Mouse (Mus musculus) adrenal gland, postnatal 36 days (tissue): ENCODE data around the gene Ccr5. TPM values are rescaled to one million over a fixed set of nuclear protein-coding genes. Genes with fewer than 3 reads are reported as not detected.

Source experiments
- DNase-seq, 2 experiments: peaks; one replicate each; pipeline ENCODE4 v3.0.0; 2021; ENCODE audit warnings: mixed read lengths in 1 of 2
- total RNA-seq, 2 experiments: library from RNA; stranded (reverse); gene quantifications; 2 replicates each; pipeline ENCODE4 v1.2.3; 2021

The Ccr5 gene
- total RNA-seq, 2 experiments from 2014 or later = 3.3 to 3.5 TPM

GRCm38 (mm10) chr9:124138055-124138775, 16.9 kb downstream of the Ccr5 start:
- DNase-seq = no peak

DNA sequence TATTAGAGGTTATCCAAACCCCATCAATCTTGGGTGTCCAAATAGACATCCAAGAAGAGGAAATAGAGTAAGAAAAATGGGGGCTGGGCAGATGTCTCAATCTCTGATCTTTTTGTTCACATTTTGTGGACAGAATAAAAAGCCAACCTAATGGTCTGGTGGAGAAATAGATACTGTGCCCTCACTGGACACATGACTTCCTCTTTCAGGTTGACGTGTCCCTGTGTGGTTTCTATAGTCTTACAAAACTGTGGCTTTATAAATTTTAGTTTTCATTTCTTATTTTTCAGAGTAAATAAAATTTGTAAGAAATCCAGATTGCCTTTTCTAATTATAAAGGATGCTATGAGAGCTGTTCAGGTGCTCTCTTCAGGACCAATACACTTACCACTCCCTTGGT, 22.3 kb downstream of the Ccr5 start:
- DNase-seq = no peak

DNA sequence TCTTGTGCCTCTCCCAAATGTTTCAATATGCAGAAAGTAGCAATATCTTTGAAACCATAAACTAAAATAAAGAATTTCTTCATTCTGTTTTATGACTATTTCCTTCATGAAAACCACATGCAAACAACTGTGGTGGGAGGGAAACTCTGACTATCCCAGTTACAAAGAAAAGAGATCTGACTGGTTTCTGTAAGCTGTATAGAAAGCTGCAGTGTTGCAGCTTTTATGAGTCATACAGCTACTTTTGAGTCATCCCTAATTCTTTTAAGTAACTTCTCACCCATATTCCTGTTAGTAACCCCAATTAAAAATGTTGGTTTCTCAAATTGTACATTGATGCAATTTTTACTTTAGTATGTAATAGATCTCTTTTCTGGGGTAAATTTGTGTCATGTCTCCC, 25.0 kb downstream of the Ccr5 start:
- no peak for DNase-seq

Other genes with a start within 250 kb of the Ccr5 start
- 1 to 10 TPM; 1.3 to 1.5 TPM for gene Ccr1, start 152.9 kb upstream of the Ccr5 start, total RNA-seq
- not detected for gene Ccr1l1, start 143.1 kb upstream of the Ccr5 start, total RNA-seq
- under 1 TPM in 1 of 2 experiments, not detected in 1; 0.10 TPM for gene Ccr3, start 99.6 kb upstream of the Ccr5 start, total RNA-seq
- gene Ccr2, start 19.6 kb upstream of the Ccr5 start, total RNA-seq = 1 to 10 TPM; 1.7 to 2.1 TPM
- gene 2010315B03Rik, start 191.2 kb downstream of the Ccr5 start, total RNA-seq = 10 to 100 TPM; 14.6 to 21.4 TPM